Mouse (Mus musculus) forelimb bud, embryonic 11.5 days (tissue): ENCODE data around the gene Srprb.
"Not testable (repeated sequence)": the region's sequence is repeated elsewhere in the genome, so short reads cannot be mapped to it uniquely, and the experiment has no call there.

ENCODE experiments used
- DNase-seq: peaks from one replicate; pipeline ENCODE4 v3.0.0-alpha.2; 2012; ENCODE audit warnings: low read depth, low spot score

Gene Srprb

GRCm38 (mm10) chr9:103212654-103213420 lies 10.9 kb upstream of the Srprb start:
- no peak for DNase-seq

GRCm38 (mm10) chr9:103208802-103209423 lies 7.0 kb upstream of the Srprb start:
- DNase-seq, result no peak

- DNase-seq, result peak; percentile 82
Observed at GRCm38 (mm10) chr9:103207846-103208245, 5.9 kb upstream of the Srprb start.

DNA sequence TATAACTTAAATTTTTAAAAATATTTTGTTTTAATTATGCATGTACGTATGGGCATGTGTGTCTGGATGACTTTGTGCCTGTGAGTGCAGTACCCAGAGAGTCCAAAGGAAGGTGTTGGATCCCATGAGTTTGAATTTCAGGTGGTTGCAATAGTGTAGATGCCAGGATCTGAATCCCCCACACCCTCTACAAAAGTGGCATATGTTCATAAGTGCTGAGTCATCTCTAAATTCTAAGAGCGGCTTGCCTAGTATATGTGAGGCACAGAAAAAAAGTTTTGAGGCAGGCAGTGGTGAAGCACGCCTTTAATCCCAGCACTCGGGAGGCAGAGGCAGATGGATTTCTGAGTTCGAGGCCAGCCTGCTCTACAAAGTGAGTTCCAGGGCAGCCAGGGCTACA lies 3.8 kb upstream of the Srprb start:
- no peak for DNase-seq

DNA sequence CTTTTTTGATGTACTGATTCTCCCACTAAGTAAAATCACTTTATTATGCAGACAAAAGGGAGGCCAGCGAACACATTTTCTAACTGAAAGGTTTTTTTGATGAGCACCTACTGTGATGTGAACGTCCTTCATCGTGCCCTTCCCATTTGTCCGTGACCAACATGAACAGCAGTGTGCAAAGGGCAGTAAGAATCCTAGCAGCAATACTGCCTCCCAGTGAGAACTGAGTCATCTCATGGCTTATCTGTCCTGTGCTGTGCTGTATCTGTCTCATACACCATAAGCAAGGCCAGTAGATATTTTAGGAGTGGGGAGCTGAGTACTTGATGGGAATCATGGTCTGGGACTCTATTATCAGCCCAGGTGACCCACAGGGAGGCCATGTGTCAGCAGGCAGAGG lies 13.5 kb downstream of the Srprb start:
- DNase-seq, result no peak

DNA sequence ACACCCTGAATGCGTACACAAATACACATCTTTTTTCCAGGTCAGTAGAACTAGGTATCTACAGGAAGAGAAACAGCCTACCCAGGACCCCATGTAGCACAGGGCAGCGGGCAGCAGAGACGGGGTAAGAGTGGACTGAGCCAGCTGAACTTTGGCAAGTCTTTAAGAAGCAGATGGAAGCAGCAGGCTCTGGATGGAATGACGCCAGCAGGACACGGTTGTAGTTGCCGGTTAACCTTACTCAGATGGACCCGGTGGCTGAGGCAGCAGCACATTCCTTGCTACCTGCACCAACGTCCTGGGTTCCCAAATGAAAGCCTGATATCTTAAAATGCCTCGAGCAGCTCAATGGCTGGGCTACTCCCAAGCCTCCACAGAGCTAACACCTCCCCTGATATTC lies 15.2 kb downstream of the Srprb start:
- DNase-seq, result no peak

DNA sequence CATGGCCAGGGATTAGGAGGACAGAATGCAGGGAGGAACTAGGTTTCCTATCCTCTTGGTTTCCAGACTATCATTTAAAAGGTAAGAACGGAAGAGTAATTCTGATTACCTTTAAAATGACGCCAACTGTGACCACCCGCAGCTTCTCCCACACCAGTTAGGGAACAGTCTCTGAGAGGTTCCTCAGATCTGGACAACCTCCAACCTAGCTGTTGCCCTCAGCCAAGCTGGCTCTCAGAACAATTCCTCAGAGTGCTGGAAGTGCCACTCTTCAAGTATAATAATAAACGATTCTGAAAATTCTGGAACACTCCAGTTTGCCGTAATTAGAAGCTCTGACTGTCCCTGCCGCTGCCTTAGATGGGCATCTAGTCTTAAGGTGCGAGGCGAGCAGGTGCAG lies 16.0 kb downstream of the Srprb start:
- no peak for DNase-seq

DNA sequence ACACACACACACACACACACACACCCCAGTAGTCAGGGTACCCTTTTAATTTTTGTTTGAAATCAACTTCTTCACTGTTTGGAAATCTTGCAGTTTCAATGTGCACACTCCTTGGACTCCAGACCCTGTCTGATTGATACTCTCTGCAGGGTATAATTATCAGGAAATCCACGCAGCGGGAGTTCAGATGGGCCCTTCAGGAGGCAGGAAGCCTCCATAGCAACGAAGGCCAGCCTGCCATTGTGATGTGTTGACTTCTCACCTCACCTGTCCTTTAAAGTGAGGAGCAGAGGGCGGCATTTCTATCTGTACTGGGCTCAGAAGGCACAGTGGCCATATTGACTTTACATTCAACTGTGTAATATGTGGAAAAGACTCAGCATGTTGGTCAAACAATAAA lies 17.1 kb downstream of the Srprb start:
- DNase-seq, result no peak

DNA sequence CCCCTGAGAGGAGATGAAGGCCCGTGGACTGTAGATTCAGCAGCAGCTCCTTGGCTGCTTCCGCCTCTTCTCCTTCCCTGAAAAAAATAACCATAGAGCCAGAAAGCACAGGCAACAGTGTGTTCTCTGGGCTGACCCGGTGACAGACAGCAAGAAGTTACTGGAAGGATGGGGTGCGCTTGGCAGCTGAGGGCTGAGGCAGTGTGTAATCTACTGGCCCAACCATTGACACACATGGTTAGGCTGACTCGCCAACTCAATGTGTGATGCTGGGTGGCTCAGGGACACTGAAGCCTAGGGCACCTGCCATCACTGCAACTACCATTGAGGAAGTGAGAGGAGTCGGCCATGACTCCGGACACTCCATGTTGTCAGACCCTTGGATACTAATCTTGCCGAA lies 20.1 kb downstream of the Srprb start:
- DNase-seq, result no peak

DNA sequence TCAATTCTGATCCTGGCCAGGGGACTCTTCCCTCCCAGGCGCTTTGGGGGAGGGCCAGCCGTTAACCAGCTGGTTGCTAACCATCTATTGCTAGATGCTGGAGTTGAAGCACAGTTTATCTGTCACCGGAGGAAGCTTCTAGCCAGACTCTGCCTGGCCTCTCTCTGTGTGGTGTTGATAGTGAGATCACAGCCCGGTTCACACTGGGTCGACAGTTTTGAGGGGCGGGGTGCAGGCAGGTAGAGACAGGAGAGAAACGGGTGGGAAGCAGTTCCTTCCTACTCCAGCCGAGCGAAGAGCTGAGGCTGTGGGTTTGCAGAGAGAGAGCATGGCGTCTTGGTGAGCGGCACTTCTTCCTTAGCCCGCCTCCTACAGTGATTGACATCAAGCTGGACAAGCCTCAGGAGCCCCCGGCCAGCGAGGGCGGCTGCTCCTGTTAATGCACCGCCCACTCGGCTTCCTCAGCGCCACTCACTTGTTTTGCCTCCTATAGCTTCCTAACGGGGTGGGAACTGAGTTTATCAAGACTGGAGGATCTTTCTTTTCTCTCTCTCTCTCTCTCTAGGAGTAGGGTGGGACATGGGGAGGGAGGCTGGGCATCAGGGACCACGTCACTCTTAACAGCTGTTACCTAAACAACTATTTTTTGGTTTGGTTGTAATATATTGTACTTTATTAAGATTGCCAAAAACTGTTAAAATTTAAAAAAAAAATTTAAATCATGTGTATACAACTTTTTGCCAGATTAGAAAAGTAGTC lies 21.0 kb downstream of the Srprb start:
- peak; percentile 84 for DNase-seq

- no peak for DNase-seq
Observed at GRCm38 (mm10) chr9:103180303-103180702, 21.6 kb downstream of the Srprb start.

GRCm38 (mm10) chr9:103175692-103176091 lies 26.2 kb downstream of the Srprb start:
- DNase-seq, result no peak

GRCm38 (mm10) chr9:103174771-103175519 lies 27.0 kb downstream of the Srprb start:
- no peak for DNase-seq

GRCm38 (mm10) chr9:103168771-103169170 lies 33.2 kb downstream of the Srprb start:
- DNase-seq, result no peak

DNA sequence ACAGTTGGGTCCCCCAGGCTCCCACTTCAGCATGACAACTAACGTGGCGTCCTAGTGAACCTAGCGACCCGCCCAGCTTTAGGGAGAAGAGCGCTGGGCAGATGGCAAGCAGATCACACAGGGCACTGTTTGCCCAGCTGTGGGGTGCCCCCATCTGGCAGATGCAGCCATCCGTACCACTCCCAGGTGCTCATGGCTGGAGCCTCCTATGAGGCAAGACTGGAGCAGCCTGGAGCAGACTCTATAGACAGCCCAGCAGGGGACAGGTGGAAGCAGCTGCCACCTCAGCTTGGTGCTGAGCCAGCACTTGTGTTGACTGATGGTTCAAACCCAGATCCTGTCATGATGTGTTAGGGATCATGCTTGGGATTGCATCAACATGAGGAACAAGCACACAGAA lies 33.9 kb downstream of the Srprb start:
- DNase-seq, result no peak

- no peak for DNase-seq
Observed at GRCm38 (mm10) chr9:103163806-103164205, 38.1 kb downstream of the Srprb start.

DNA sequence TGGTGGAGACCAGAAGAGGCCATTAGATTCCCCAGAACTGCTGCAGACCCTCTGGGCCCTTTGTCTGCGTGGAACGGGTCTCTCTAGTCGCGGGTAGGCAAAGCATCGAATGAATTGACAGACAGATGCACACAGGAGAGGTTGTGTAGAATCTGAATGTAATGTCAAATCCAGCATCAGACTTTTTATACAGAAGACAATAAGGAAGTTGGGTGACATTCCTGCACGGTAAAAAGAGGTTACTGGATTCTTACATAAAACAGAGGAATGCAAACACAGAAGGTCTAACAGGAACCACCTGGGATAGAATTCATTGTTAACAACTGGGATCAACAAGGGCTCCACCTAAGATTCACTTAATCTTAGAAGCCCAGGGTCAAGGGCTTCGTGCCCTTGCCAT lies 46.8 kb downstream of the Srprb start:
- not testable (repeated sequence) for DNase-seq

GRCm38 (mm10) chr9:103154568-103154967 lies 47.4 kb downstream of the Srprb start:
- no peak for DNase-seq

- DNase-seq, result no peak
Observed at GRCm38 (mm10) chr9:103153286-103153685, 48.7 kb downstream of the Srprb start.

- no peak for DNase-seq
Observed at GRCm38 (mm10) chr9:103149074-103149799, 52.7 kb downstream of the Srprb start.

GRCm38 (mm10) chr9:103147103-103147502 lies 54.8 kb downstream of the Srprb start:
- no peak for DNase-seq
